Mouse (Mus musculus) adrenal gland (tissue): ENCODE data around the gene Rpl19.

Experiments used
- intact Hi-C: fragments of 180-260 bp; cut with DNase I; formaldehyde crosslinking; loops from one replicate; pipeline ENCODE4 v1.15.1; 2025

Rpl19 gene

DNA sequence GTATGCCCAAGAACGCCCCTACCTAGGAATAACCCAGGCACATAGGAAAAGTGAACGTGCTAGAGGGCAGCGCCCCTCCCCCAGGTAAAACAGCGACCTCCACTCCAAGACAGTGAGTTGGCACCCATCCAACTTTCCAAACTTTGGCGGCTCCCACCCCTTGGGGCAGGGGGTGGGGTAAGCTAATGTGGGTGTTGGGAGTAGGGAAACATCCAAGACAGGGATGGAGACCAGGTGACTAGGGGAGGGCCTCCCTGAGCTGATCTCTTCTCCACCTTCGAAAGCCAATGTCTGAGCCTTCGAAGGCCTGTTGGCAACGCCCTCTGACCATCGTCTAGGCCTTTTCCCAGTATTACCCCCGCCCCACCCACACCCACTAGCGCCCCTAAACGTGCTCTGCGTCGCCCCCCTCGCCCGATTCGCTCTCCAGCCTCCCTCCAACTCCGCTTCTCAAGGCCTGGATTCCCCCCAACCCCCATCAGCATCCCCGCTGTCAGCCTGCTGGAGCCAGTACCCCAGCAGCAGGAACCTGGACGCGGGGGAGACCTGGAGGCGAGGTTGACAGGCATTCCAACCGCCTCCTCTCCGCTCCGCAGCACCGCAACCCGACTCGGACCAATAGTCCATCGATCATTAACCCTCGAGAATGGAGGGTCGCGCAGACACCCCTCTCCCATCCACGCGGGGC, 4.8 kb upstream of the Rpl19 start:
- intact Hi-C loops = no loop called here

DNA sequence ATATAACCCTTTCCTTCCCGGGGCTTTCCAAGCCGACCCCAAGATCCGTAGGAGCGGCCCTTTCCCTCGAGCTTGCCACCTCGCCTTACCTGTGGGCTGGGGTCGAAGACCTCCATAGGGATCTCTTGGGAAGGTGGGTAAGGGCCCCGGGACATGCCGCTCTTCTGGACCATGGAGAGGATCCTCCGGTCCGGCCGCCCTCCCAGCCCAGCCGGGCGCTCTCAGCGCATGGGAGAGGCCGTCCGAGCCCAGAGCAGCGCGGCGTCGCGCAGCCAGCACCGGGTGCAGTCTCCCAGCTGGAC, 4.3 kb upstream of the Rpl19 start:
- intact Hi-C loops = no loop called here

DNA sequence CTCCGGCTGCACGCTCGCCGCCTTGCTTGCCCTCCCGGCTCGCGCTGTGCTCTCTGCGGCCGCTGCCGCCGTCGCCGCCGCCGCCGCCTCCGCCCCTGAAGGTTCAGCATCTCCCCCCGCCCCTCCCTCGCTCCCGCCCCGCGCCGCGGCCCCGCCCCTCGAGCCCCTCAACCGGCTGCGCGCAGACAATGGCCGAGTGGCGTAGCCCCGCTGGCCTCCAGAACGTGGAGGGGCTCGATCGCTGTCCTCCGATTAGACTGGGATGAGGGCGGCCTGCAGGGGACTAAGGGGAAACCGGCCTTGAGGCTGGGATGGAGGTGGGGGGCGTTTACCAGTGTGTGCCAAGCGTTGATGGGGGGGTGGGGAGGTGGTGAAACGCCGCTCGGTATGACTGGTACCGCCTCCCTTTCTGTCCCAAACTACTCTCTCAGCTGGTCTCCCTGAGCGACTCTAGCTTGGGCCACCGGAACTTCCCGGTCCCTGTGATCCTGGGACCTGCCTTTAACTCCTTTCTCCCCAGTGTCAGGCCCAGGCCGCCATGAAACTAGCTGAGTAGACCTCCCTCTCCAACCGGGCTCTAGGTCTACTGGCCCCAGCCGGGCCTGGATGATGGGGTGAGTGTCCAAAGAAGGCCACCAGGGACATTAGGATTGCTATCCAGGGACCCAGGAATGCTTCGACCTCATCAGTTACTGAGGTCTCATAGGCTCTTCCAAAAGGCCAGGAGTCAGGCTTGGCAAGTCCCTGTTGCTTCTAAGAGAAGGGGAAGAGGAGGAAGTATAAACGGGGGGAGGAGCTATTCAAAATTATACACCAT, 3.7 kb upstream of the Rpl19 start, which contains the start of gene Cacnb1:
TSS of gene Cacnb1 (minus strand) at position 480 of the 817 bp plus-strand sequence.
- intact Hi-C loops = no loop called here

DNA sequence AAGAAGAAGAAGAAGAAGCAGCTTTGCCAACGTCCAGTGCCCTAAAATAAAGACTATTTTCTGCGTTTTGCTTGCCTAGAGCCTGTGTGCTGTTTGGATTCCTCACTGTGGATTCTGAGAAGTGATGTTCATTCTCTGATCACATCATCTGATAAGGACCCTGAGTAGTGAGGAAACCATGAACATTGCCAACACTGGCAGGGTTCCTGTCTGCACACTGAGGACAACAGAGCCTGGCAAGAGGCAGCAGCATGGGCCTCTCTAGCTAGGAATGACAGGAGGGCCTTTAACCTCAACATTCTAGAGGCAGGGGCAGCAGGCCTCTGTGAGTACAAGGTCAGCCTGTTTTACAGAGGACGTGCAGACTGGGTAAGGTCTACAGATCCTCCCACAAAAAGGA, 2.0 kb upstream of the Rpl19 start:
- intact Hi-C loops = no loop called here

DNA sequence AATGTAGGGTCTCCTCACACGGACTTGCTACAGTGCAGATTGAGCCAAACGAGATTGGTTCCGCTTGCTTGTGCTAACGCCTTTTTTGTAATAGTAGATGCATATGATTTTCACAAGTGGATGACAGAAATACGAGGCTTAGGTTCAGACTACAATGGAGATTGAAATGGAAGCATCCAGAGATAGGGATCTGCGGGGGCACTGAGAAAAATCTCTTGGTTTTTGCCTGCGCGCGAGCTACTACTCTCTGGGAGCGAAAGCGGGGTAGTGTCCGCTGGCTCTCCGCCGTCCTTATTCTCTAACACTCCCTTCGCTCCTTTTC, 301 bp upstream of the Rpl19 start:
- intact Hi-C loops = no loop called here

DNA sequence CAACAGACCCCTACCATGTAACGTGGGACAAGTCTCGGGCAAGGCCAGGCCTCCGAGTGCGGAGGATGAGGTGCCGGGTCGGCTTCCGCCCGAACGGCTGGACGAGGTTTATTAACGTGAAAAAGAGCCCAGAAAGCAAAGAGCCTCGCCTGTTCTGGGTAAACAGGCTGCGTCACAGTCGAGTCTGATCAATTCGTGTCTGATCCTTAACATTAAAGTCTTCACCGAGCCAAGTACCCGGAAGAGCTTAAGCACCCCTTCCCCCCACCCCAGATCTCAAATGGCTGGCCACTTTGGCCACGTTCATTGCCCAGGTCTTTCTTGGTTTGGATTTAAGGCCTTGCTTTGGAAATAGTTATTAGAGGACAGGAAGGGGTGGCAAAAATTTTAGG, 783 bp downstream of the Rpl19 start:
- intact Hi-C loops = no loop called here

DNA sequence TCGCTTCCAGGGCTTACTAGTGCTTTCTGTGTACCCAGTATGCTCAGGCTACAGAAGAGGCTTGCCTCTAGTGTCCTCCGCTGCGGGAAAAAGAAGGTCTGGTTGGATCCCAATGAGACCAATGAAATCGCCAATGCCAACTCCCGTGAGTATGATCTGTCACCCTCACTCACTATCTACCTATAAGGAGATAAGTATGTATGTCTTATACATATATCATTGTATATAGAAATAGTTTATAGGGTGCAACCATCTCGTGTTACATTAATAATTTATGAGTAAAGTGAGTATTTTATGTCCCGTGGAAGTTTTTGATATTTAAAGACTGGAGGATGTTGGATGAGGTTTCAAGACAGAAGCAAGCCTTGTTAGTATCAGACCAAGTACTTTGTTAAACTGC, 1.3 kb downstream of the Rpl19 start:
- intact Hi-C loops = no loop called here

DNA sequence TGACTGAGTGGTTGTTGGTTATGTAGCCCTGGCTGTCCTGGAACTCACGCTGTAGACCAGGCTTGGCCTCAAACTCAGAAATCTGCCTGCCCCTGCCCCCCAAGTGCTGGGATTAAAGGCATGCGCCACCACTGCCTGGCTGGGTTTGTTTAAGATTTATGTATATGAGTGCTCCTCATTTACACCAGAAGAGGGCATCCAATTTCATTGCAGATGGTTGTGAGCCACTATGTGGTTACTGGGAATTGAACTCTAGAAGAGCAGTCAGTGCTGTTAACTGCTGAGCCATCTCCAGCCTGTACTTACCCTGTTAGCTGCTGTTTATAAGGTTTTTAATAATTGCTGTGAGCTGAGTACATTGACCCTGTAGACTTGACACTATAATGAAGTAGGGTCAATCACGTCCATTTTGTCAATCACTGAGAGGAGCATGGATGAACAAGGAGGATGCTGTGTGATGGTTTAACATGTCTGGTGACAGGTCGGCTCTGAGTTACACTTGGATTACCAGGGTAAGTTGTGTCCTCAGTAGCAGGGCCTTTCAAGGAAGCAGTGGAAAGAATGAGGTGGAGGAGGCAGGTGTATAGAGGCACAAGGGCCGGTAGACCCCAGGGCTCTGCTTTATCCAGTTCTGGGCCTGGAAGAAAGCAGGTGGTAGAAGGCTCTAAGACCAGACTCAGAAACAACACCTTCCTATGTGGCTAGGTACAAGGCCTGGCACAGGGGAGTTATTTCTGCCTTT, 4.4 kb downstream of the Rpl19 start:
- intact Hi-C loops = loop anchor here (1.0 kb wide), 1 partner anchor 44 kb away; no protein-coding TSS in a partner anchor

DNA sequence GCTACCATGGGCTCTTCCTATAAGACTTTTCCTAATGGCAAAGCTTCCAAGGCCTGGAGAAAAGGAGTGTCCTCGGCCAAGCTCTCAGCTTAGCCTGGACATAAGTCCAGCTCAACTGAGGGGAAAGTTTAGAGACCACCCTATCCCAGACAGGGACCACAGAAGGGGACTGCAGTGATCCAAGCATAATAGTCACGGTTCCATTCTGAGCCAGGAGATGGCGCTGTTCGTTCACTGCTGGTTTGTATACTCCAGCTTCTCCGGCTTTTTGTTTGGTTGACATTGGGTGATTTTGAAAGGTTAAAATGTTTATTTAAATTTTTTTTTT, 4.9 kb downstream of the Rpl19 start:
- intact Hi-C loops = loop anchor here (1.0 kb wide), 1 partner anchor 44 kb away; no protein-coding TSS in a partner anchor

DNA sequence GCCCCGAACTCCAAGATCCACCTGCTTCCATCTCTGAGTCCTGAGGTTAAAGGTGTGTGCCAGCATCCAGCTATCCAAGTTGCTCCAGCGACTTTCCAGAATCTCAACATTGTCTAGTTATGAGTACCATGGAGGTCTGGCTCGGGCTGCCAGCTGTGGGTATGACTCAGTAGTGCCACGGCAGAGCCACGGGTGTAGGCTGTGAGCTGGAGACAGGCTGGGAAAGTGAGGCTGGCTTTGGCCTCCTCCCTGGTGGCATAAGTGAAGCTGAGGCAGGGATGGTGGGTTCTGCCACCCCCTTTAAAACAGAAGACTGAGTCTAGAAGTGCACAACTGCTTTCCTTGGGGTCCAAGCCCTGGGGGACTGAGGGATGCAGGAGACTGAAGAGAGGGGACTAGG, 7.6 kb downstream of the Rpl19 start:
- intact Hi-C loops = no loop called here

DNA sequence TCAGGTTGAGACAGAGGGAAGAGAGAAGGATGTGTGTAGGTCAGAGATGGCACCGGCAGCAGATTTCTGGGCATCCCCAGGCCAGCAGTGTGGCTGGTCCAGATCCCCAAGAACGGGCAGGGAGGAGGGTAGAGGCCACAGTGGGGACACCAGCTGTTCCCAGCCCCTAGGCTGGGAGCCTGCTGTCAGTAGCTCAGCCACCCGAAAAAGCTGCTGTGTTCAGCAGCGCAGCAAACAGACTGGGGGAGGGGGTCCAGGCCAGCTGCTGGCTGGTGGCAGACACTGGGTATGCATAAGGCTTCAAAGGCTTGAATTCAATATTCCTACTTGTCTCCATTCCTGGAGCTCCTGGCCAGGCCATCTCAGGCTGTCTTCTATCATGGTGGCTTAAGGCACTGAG, 8.3 kb downstream of the Rpl19 start:
- intact Hi-C loops = no loop called here

DNA sequence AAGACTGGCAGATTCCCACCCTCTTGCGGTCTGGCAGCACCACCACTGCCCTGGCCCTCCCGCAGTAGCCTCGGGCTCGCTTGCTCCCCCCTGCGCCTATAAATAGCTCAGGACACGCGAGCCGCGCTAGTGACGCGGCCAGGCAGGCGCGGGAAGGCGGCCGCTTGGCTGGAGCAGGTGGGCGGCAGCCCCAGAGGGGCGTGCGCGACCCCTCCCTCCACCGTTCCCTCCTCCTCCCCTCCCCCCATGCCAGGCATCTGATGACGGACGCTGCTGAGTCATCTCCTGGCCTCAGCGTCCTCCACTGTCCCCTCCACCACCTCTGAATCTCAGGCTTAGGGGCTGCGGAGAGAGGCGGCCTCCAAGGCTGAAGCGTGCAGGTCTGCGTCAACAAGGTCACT, 9.5 kb downstream of the Rpl19 start:
- intact Hi-C loops = no loop called here

DNA sequence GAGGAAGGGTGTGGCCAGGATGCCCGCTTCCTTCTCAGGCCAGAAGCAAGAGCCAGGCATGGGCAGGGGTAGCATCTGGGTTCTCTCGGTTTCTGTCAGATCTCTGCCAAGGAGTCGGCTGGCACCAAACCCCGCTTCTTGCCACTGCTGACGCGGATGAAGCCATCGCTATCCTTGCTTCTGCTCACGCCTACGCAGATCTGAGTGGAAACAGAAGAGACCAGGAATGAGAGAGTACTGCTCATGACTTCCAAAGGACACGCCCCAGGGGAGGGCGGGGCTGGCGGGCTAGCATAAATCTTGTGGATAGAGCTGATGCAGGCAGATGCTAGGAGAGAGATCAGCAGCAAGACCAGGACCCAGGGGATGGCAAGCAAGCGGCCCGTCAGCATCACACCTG, 11.4 kb downstream of the Rpl19 start:
- intact Hi-C loops = no loop called here

DNA sequence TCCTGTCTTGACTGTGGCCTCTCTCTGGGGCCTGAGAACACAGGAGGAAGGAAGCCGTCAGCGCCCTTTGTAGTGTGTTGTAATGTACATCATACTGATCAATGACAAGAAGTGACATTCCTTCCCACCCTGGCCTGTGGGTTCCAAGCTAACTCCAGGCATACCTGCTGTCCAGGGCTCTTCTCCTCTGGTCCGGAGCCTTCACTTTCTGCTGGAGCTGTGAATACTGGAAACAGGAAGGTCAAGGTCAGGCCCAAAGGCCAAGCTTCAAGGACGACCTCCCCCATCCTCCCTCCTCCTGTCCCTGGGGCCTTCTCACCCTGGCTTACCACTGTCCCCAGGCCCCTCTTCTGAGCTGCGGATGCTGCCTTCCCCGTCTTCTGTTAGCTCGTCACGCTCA, 14.5 kb downstream of the Rpl19 start:
- intact Hi-C loops = no loop called here

DNA sequence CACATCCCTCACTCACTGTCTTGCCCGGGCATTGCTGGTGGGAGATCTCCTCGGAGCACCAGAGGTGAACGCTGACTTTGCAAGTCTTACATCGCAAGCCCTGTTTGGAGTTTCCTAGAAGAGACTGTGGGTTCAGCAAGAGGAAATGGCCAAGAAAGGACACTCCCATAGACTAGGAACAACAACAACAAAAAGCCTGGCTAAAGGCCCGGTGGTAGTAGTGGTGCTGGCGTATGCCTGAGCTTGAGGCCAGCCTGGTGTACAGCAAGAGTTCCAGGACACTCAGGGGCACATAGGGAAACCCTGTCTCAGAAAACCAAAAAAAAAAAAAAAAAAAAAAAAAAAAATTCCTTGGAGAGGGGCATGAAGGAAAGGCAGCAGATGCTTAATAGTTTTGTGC, 16.2 kb downstream of the Rpl19 start:
- intact Hi-C loops = no loop called here

DNA sequence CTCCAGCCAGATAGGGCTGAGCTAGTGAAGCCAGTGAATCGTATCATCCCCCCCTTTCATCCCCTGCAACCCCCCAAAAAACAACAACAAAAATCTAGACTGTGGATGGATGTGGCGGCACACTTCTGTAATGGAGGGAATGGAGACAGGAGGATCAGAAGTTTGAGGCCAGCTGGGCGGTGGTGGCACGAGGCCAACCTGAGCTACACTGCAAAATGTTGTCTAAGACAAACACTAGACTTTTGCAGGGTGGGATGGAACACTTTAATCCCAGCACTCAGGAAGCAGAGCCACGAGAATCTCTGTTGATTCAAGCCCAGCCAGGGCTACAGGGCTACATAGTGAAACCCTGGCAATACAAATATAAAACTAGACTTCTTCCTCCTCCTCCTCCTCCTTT, 17.6 kb downstream of the Rpl19 start:
- intact Hi-C loops = no loop called here

DNA sequence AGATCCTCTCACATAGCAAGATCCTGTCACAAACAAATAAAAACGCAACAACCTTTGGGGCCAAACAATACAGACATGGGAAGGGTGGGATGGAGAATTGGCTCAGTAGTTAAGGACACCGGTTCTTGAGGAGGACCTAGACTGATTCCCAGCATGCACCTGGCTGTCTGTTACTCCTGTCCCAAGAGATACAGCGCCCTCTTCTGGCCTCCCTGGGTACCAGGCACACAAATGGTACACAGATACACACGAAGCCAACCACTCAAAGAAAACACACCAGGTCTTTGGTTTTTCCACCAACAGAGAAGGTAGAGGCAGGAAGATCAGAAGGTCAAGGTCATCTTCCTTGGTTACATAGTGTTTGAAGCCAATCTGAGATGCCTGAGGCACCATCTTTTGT, 19.1 kb downstream of the Rpl19 start:
- intact Hi-C loops = no loop called here

DNA sequence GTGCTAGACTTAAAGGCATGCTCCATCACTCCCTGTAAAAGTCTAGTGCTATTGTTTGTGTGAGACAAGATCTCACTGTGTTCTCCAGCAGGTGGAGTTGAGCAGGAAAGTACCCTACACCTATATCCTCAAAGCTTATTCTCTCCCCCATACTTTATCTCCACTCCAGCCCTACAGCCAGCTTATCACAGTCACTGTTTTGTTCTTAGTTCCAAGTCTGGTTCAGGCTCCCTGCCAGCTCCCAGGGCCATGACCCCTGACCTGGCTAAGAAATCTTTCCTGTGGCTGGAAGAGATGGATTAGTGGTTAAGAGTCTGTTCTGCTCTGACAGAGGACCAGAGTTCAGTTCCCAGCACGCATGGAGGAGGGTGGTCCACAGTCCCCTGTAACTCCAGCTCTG, 20.0 kb downstream of the Rpl19 start:
- intact Hi-C loops = no loop called here

DNA sequence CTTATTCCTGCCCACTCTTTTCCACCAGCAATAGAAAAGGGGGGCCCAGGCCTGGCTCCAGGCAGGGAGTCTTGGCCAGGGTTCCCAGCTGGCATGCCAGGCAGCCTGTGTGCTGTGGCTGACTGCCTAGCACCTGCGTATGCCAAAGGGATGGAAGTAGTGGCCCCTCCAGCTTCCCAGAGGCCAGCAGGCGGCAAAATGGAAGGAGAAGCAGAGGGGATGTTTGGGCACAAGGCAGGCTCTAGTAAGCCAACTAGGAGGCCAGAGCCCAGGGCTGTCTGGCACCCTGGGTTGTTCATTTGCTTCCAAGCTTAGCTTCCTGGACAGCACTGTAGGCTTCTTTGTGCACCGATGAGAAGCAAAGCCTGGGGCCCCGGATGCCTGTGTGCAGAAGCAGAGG, 21.2 kb downstream of the Rpl19 start:
- intact Hi-C loops = no loop called here

DNA sequence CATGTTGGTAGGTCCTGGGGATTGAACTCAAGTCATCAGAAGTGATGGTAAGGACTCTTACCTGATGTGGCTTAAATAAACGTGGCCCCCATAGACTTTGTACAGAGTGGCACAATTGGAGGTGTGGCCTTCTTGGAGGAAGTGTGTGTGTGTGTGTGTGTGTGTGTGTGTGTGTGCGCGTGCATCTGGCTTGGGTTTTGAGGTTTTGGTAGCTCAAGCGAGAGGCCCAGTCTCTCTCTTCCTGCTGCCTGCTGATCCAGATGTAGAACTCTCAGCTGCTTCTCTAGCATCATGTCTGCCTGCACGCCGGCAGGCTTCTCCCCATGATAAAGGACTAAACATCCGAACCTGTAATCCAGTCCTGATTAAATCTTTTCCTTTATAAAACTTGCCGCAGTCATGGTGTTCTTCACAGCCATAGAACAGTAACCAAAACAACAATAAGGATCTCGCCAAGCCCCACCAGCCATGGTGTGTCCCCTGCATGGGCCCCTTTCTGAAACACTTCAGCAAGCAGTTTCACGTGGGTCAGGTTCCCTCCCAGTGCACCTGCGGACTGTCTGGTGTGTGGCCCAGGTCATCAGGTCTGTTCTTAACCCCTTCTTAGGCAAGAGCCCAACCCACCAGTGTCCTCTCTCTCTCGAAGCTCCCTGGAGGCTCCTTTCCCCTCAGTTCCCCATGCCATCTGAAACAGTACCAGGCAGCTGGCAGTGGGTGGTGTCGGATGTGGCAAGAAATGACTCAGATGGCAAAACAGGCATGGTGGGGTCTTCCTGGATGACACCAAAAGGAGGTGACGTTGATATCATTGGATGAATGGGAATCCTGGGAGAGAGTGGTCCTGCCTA, 23.4 kb downstream of the Rpl19 start:
- intact Hi-C loops = no loop called here

DNA sequence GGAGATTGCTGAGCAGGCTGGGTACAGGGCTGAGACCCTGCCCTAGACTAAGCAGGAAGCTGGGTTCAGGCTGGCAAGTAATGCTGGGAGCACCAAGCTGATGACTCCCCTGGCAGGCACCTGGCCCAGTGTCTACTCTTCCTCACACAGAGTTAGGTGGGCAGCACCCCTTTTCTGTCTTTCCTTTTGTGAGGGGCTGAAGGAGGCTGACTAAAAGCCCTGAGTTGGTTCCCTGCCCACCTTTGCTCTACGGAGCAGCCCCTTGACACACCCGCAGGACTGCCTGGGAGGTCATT, 24.0 kb downstream of the Rpl19 start:
- intact Hi-C loops = no loop called here

DNA sequence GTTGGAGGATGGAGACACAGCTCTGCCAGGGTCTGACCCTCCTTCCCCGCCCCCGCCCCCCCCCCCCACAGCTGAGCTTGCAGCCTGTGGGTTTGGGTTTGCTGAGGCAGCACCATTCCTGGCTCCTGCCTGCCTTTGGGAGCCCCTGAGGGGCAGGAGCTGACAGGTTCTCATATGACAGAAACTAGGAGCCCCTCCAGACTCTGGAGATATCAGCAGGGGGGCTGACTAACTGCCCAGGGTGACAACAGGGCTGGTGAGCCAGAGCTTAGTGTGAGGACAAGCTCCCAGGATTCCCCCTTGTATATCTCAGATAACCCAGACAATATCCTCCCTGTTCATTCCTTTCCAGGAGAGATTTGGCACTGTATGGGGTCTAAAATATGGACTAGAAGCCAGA, 24.4 kb downstream of the Rpl19 start:
- intact Hi-C loops = no loop called here
